Mouse (Mus musculus) limb, embryonic 14.5 days (tissue): ENCODE measurements at regions not wholly inside any gene's neighbourhood (a gene's known extent, or its start where the extent isn't known, plus 50 kb on each side); places are given as distances from the start of the nearest gene placed in this dataset.
"Not testable (repeated sequence)": the region's sequence is repeated elsewhere in the genome, so short reads cannot be mapped to it uniquely, and the experiment has no call there.

ENCODE experiments used
- ATAC-seq: fragments of 200-750 bp; cut with Nextera tagmentation; 2 replicates; pipeline ENCODE4 v1.8.0; 2017; ENCODE audit warnings: low read depth, moderate number of reproducible peaks, moderate TSS enrichment; ENCODE audit not compliant: low FRiP score
- DNase-seq: peaks from one replicate; pipeline ENCODE4 v3.0.0-alpha.2; 2015; ENCODE audit warnings: low spot score
- H3K27ac ChIP-seq: fragments of 300-500 bp; sonication (generic); replicated peaks from 2 replicates; pipeline ENCODE4 v1.5.1; 2014; ENCODE audit warnings: low read depth, mild to moderate bottlenecking, low read length, moderate library complexity, mixed read lengths
- H3K27me3 ChIP-seq: fragments of 300-500 bp; sonication (generic); 2 replicates; pipeline ENCODE4 v1.6.1; 2014; ENCODE audit warnings: low read length, mixed read lengths; ENCODE audit not compliant: control insufficient read depth, insufficient read depth
- H3K36me3 ChIP-seq: fragments of 300-500 bp; sonication (generic); 2 replicates; pipeline ENCODE4 v1.6.1; 2014; ENCODE audit warnings: mild to moderate bottlenecking, low read length, moderate library complexity, mixed read lengths; ENCODE audit not compliant: control insufficient read depth, insufficient read depth
- H3K4me1 ChIP-seq: fragments of 300-500 bp; sonication (generic); 2 replicates; pipeline ENCODE4 v1.6.1; 2014; ENCODE audit warnings: antibody characterized with exemption, low read length, mixed read lengths; ENCODE audit not compliant: control insufficient read depth, insufficient read depth
- H3K4me2 ChIP-seq: fragments of 300-500 bp; sonication (generic); replicated peaks from 2 replicates; pipeline ENCODE4 v1.6.1; 2014; ENCODE audit warnings: low read depth, mild to moderate bottlenecking, low read length, moderate library complexity; ENCODE audit not compliant: severe bottlenecking
- H3K4me3 ChIP-seq: fragments of 300-500 bp; sonication (generic); replicated peaks from 2 replicates; pipeline ENCODE4 v1.5.1; 2014; ENCODE audit warnings: low read length
- H3K9ac ChIP-seq: fragments of 300-500 bp; sonication (generic); 2 replicates; pipeline ENCODE4 v1.6.1; 2014; ENCODE audit warnings: mild to moderate bottlenecking, low read depth, low read length, moderate library complexity; ENCODE audit not compliant: severe bottlenecking
- H3K9me3 ChIP-seq: fragments of 300-500 bp; sonication (generic); 2 replicates; pipeline ENCODE4 v1.6.1; 2016; ENCODE audit warnings: low read length; ENCODE audit not compliant: control insufficient read depth
- POLR2A ChIP-seq: fragments of 200-500 bp; IDR thresholded peaks from 2 replicates; pipeline ENCODE4 v1.8.0; 2012; ENCODE audit warnings: inconsistent platforms, mild to moderate bottlenecking, moderate library complexity, borderline replicate concordance; ENCODE audit not compliant: insufficient read depth, insufficient read length; ENCODE audit errors: extremely low read depth
- WGBS: fragments of 180-500 bp; shearing (Covaris S2); extraction: QIAGEN DNeasy Blood & Tissue Kit; methylation state at CpG from one replicate; pipeline ENCODE4 v1.1.7; 2014; 5-methylcytosine and 5-hydroxymethylcytosine counted together

- WGBS: 64% methylated on average over 1 of the region's 1 CpGs
- Histone ChIP-seq H3K27ac (no peak overlapping the region), H3K4me2 (no peak overlapping the region), H3K27me3 (no peaks in the 10 kb centered on the region), H3K4me3 (no peak overlapping the region), H3K9me3 (no peaks in the 10 kb centered on the region), H3K9ac (no peak overlapping the region), H3K4me1 (no peaks in the 10 kb centered on the region), H3K36me3 (no peaks in the 10 kb centered on the region)
- no peak for ATAC-seq
- no peak for DNase-seq
- no peak for TF ChIP-seq POLR2A
Observed at GRCm38 (mm10) chr1:141813315-141814158, 1567.6 kb downstream of the Kcnt2 start.

DNA sequence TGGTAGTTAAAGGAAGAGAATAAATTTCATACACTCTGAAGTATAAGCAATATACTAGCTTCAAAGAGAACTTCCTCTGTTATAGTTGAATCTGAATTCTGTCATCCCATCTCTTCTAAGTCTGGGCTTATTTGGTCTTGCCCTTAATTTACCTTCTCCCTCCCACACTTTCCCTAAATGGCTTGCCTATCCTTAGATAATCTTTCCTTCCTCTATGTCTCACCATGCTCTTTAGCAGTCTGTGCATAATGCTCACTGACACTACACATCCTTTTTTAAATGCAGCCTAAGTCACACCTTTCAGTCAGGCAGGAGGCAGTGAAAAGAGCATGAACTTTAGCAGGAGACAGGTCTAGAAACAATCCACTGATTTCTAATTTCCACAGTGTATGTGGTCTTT, 1585.5 kb downstream of the Kcnt2 start:
- ATAC-seq (no peak), DNase-seq (no peak)
- no peaks in the 10 kb centered on the region for H3K36me3 ChIP-seq
- no peaks in the 10 kb centered on the region for H3K27me3 ChIP-seq
- no peak overlapping the region for H3K4me2 ChIP-seq
- H3K4me3 ChIP-seq: no peak overlapping the region
- no peak overlapping the region for H3K9ac ChIP-seq
- no peak overlapping the region for H3K27ac ChIP-seq
- no peak for TF ChIP-seq POLR2A
- H3K9me3 ChIP-seq: no peaks in the 10 kb centered on the region
- no peaks in the 10 kb centered on the region for H3K4me1 ChIP-seq

DNA sequence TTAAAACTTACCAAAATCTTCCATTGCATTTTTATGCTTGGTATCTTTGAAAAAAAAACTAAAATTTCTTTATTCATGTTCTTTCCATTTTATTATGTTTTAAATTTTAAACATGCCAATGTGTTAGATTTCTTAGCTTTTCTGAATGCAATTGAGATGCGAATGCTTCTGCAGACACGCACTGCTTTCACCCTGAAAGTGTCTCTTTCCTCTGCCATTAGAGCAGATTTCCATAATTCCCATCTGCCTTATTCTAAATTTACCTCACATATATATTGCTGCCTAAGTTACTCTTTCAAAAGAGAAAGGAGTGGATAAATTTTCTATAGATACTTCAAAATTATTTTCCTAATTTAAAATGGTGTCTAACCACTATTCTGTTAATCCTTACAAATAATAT, 1596.6 kb downstream of the Kcnt2 start:
- TF ChIP-seq POLR2A: no peak
- Histone ChIP-seq H3K36me3 (no peaks in the 10 kb centered on the region), H3K27ac (no peak overlapping the region), H3K27me3 (no peaks in the 10 kb centered on the region), H3K9me3 (no peaks in the 10 kb centered on the region), H3K4me3 (no peak overlapping the region), H3K9ac (no peak overlapping the region), H3K4me2 (no peak overlapping the region), H3K4me1 (no peaks in the 10 kb centered on the region)
- DNase-seq (no peak), ATAC-seq (no peak)
- WGBS: 79% methylated on average over 2 of the region's 2 CpGs

- H3K4me2 ChIP-seq: not testable (repeated sequence)
Observed at GRCm38 (mm10) chr1:141853841-141854240, 1607.9 kb downstream of the Kcnt2 start.

GRCm38 (mm10) chr1:141884356-141884755, 1638.4 kb downstream of the Kcnt2 start:
- WGBS: 81% methylated on average over 4 of the region's 4 CpGs
- TF ChIP-seq POLR2A: no peak
- no peak overlapping the region for H3K4me2 ChIP-seq
- H3K9ac ChIP-seq: no peak overlapping the region
- H3K4me3 ChIP-seq: no peak overlapping the region
- ATAC-seq (no peak), DNase-seq (no peak)
- no peak overlapping the region for H3K27ac ChIP-seq
- H3K9me3 ChIP-seq: no peaks in the 10 kb centered on the region
- H3K27me3 ChIP-seq: no peaks in the 10 kb centered on the region
- no peaks in the 10 kb centered on the region for H3K36me3 ChIP-seq
- no peaks in the 10 kb centered on the region for H3K4me1 ChIP-seq

More at GRCm38 (mm10) chr1:141853841-141854240, 1607.9 kb downstream of the Kcnt2 start:
- H3K4me1 ChIP-seq, H3K4me3 ChIP-seq, DNase-seq, H3K27ac ChIP-seq, H3K27me3 ChIP-seq, H3K36me3 ChIP-seq, ATAC-seq, H3K9ac ChIP-seq, H3K9me3 ChIP-seq: not testable (repeated sequence)
- 73% methylated on average over 1 of the region's 1 CpGs for WGBS
